Mouse (Mus musculus) CH12.LX (cell line): ENCODE data around the gene Gm47791. TPM values are rescaled to one million over a fixed set of nuclear protein-coding genes. Genes with fewer than 3 reads are reported as not detected.

Experiments used
- DNase-seq: peaks from one replicate; pipeline ENCODE4 v3.0.0-alpha.2; 2013; ENCODE audit errors: extremely low read depth
- H3K27ac ChIP-seq: 2 replicates; pipeline ENCODE4 v1.5.1; 2012; ENCODE audit warnings: low read depth, mild to moderate bottlenecking, control low read depth, moderate library complexity; ENCODE audit not compliant: insufficient read depth
- H3K27me3 ChIP-seq: replicated peaks from 2 replicates; pipeline ENCODE3; 2012; ENCODE audit warnings: inconsistent platforms
- H3K36me3 ChIP-seq, 2 experiments: replicated peaks in 1 of 2; 2 replicates each; pipeline versions ENCODE3 to v1.6.1; 2012; ENCODE audit warnings: inconsistent platforms in 1 of 2, low read length in 1 of 2, mild to moderate bottlenecking in 1 of 2, mixed read lengths in 1 of 2, moderate library complexity in 1 of 2; ENCODE audit not compliant: control insufficient read depth in 1 of 2, insufficient read depth in 1 of 2
- H3K4me1 ChIP-seq, 2 experiments: 2 replicates each; pipeline ENCODE4 v1.6.1; 2012; ENCODE audit warnings: inconsistent platforms in 1 of 2, moderate library complexity in 1 of 2; ENCODE audit not compliant: insufficient read depth in 2 of 2, control insufficient read depth in 1 of 2
- H3K4me2 ChIP-seq: 2 replicates; pipeline ENCODE4 v1.6.1; 2012; ENCODE audit warnings: low read depth, mild to moderate bottlenecking, control low read depth; ENCODE audit not compliant: poor library complexity, insufficient read depth, severe bottlenecking
- H3K4me3 ChIP-seq, 3 experiments: fragments of 150-350 bp in 1 of 3; sonication (generic) in 1 of 3; replicated peaks in 1 of 3; 2 replicates each; pipeline versions ENCODE3 to v1.5.1; 2011 to 2012; ENCODE audit warnings: low read depth in 2 of 3, low read length in 2 of 3, mild to moderate bottlenecking in 2 of 3, moderate library complexity in 2 of 3, control low read depth in 1 of 3, improper control_type of control experiment in 1 of 3, inconsistent platforms in 1 of 3, mixed read lengths in 1 of 3; ENCODE audit not compliant: poor library complexity in 1 of 3
- H3K79me2 ChIP-seq: replicated peaks from 2 replicates; pipeline ENCODE4 v1.6.1; 2012; ENCODE audit warnings: mild to moderate bottlenecking, moderate library complexity; ENCODE audit not compliant: control insufficient read depth, poor library complexity, insufficient read depth, severe bottlenecking; ENCODE audit errors: extremely low read depth
- H3K9ac ChIP-seq: 2 replicates; pipeline ENCODE4 v1.6.1; 2012; ENCODE audit warnings: low read depth, mild to moderate bottlenecking, control low read depth, moderate library complexity; ENCODE audit not compliant: insufficient read depth
- H3K9me3 ChIP-seq: replicated peaks from 2 replicates; pipeline ENCODE3; 2012; ENCODE audit warnings: low read length, inconsistent platforms, mixed read lengths
- BHLHE40 ChIP-seq: IDR thresholded peaks from 2 replicates; pipeline ENCODE4 v1.6.1; 2011; ENCODE audit warnings: mild to moderate bottlenecking, low read depth, low read length, improper control_type of control experiment
- CHD2 ChIP-seq: IDR thresholded peaks from 2 replicates; pipeline ENCODE4 v1.6.1; 2011; ENCODE audit warnings: low read length, improper control_type of control experiment
- CTCF ChIP-seq, 2 experiments: IDR thresholded peaks in 1 of 2; conservative IDR thresholded peaks in 1 of 2; 2 replicates each; pipeline ENCODE4 v1.5.1; 2011 to 2012; ENCODE audit warnings: low read depth in 2 of 2, low read length in 2 of 2, improper control_type of control experiment in 1 of 2, inconsistent platforms in 1 of 2, mild to moderate bottlenecking in 1 of 2, moderate library complexity in 1 of 2
- ELF1 ChIP-seq: IDR thresholded peaks from 2 replicates; pipeline ENCODE4 v1.6.1; 2014; ENCODE audit warnings: low read depth, mild to moderate bottlenecking, inconsistent platforms, low read length, improper control_type of control experiment
- EP300 ChIP-seq: IDR thresholded peaks from 2 replicates; pipeline ENCODE4 v1.6.1; 2011; ENCODE audit warnings: low read length, improper control_type of control experiment
- HCFC1 ChIP-seq: IDR thresholded peaks from 2 replicates; pipeline ENCODE4 v1.6.1; 2012; ENCODE audit warnings: low read depth, mild to moderate bottlenecking, inconsistent platforms, low read length, improper control_type of control experiment
- IRF4 ChIP-seq: IDR thresholded peaks from 2 replicates; pipeline ENCODE4 v1.6.1; 2014; ENCODE audit warnings: low read depth, mild to moderate bottlenecking, inconsistent platforms, low read length, improper control_type of control experiment
- MAFK ChIP-seq: IDR thresholded peaks from 2 replicates; pipeline ENCODE4 v1.6.1; 2011; ENCODE audit warnings: low read length, improper control_type of control experiment; ENCODE audit not compliant: insufficient replicate concordance
- MAX ChIP-seq: IDR thresholded peaks from 2 replicates; pipeline ENCODE4 v1.6.1; 2011; ENCODE audit warnings: low read length, improper control_type of control experiment
- MEF2A ChIP-seq: IDR thresholded peaks from 2 replicates; pipeline ENCODE4 v1.6.1; 2014; ENCODE audit warnings: low read depth, mild to moderate bottlenecking, inconsistent platforms, low read length, improper control_type of control experiment, borderline replicate concordance
- MXI1 ChIP-seq: IDR thresholded peaks from 2 replicates; pipeline ENCODE4 v1.6.1; 2011; ENCODE audit warnings: mild to moderate bottlenecking, low read depth, low read length, improper control_type of control experiment
- MYC ChIP-seq: IDR thresholded peaks from 2 replicates; pipeline ENCODE4 v1.6.1; 2011; ENCODE audit warnings: low read depth, mild to moderate bottlenecking, improper control_type of control experiment, low read length
- POLR2A ChIP-seq: IDR thresholded peaks from 2 replicates; pipeline ENCODE4 v1.6.1; 2011; ENCODE audit warnings: low read depth, mild to moderate bottlenecking, improper control_type of control experiment, low read length
- POLR2AphosphoS2 ChIP-seq: IDR thresholded peaks from 2 replicates; pipeline ENCODE4 v1.6.1; 2011; ENCODE audit warnings: low read depth, low read length, improper control_type of control experiment
- RAD21 ChIP-seq: IDR thresholded peaks from 2 replicates; pipeline ENCODE4 v1.6.1; 2011; ENCODE audit warnings: low read depth, mild to moderate bottlenecking, low read length, improper control_type of control experiment, moderate library complexity
- SMC3 ChIP-seq: IDR thresholded peaks from 2 replicates; pipeline ENCODE4 v1.6.1; 2011; ENCODE audit warnings: low read depth, low read length, improper control_type of control experiment
- TBP ChIP-seq: conservative IDR thresholded peaks from 2 replicates; pipeline ENCODE4 v1.6.1; 2011; ENCODE audit warnings: low read depth, low read length, improper control_type of control experiment
- TCF12 ChIP-seq: IDR thresholded peaks from 2 replicates; pipeline ENCODE4 v1.6.1; 2014; ENCODE audit warnings: low read depth, mild to moderate bottlenecking, inconsistent platforms, low read length, improper control_type of control experiment
- UBTF ChIP-seq: IDR thresholded peaks from 2 replicates; pipeline ENCODE4 v1.6.1; 2012; ENCODE audit warnings: low read depth, mild to moderate bottlenecking, inconsistent platforms, low read length, improper control_type of control experiment, moderate library complexity
- USF1 ChIP-seq: IDR thresholded peaks from 2 replicates; pipeline ENCODE4 v1.6.1; 2014; ENCODE audit warnings: low read depth, mild to moderate bottlenecking, inconsistent platforms, low read length, improper control_type of control experiment
- ZKSCAN1 ChIP-seq: IDR thresholded peaks from 2 replicates; pipeline ENCODE4 v1.6.1; 2012; ENCODE audit warnings: low read depth, inconsistent platforms, low read length, improper control_type of control experiment, borderline replicate concordance
- ZMIZ1 ChIP-seq: IDR thresholded peaks from 2 replicates; pipeline ENCODE4 v1.6.1; 2012; ENCODE audit warnings: low read depth, mild to moderate bottlenecking, inconsistent platforms, low read length, improper control_type of control experiment
- ZNF384 ChIP-seq: IDR thresholded peaks from 2 replicates; pipeline ENCODE4 v1.6.1; 2012; ENCODE audit warnings: low read depth, low read length, improper control_type of control experiment, inconsistent platforms
- dilution Hi-C: fragments of 300-500 bp; cut with MboI; formaldehyde crosslinking; loops from 2 replicates; pipeline ENCODE4 v1.14.3; 2020; ENCODE audit warnings: low sequenced_read_pairs; ENCODE audit not compliant: extremely low pct_unique_long_range_greater_than_20kb, extremely low pct_ligation_motif_present
- in situ Hi-C: fragments of 300-500 bp; cut with MboI; formaldehyde crosslinking; loops from 3 replicates; pipeline ENCODE4 v1.14.3; 2019; ENCODE audit warnings: low sequenced_read_pairs, low pct_ligation_motif_present, low pct_unique_long_range_greater_than_20kb, mixed read lengths
- polyA plus RNA-seq: library from polyadenylated mRNA; unstranded; fragments of >175 nt; gene quantifications from 2 replicates; pipeline ENCODE4 v1.2.1, GENCODE M21; 2012; ENCODE audit warnings: low read depth; ENCODE audit not compliant: insufficient read length
- total RNA-seq, 2 experiments: library from RNA; depleted of rRNA; stranded (reverse); fragments of 300-350 nt in 1 of 2; fragments of >200 nt in 1 of 2; gene quantifications; 2 replicates each; pipeline ENCODE4 v1.2.3; 2012 to 2014

Gm47791 gene
- total and polyA plus RNA-seq, 3 experiments = not detected

- Histone ChIP-seq H3K4me2 (no peak overlapping the region), H3K4me1 (peaks cover 16 to 25% of the 10 kb centered on the region in 2 experiments), H3K9ac (no peak overlapping the region), H3K9me3 (no peaks in the 10 kb centered on the region), H3K27ac (no peak overlapping the region), H3K36me3 (no peaks in the 10 kb centered on the region), H3K79me2 (no peaks in the 10 kb centered on the region), H3K4me3 (no peak overlapping the region), H3K27me3 (no peaks in the 10 kb centered on the region)
- dilution Hi-C loops (no loop called here), in situ Hi-C loops (no loop called here)
- TF ChIP-seq HCFC1 (no peak), MAFK (no peak), MEF2A (no peak), UBTF (no peak), BHLHE40 (no peak), ZNF384 (no peak), IRF4 (no peak), MXI1 (no peak), ZMIZ1 (no peak), MAX (no peak), RAD21 (no peak), ZKSCAN1 (no peak), ELF1 (no peak), POLR2A (no peak), TCF12 (no peak), CTCF (conservative IDR thresholded peaks at IDR 0.05 in 1 of 2, IDR thresholded peaks at IDR 0.05 in 1 of 2; ENCODE audit: low read depth in 2 of 2, low read length in 2 of 2) (no peak), USF1 (no peak), TBP (no peak), SMC3 (no peak)
- DNase-seq = no peak
These were observed 49.1 kb upstream of the Gm47791 start for GRCm38 (mm10) chr1:82820179-82820578.

- no peaks in the 10 kb centered on the region for H3K36me3 ChIP-seq
- H3K79me2 ChIP-seq = no peaks in the 10 kb centered on the region
- no peaks in the 10 kb centered on the region for H3K9me3 ChIP-seq
- H3K27me3 ChIP-seq = no peaks in the 10 kb centered on the region
- peak overlapping the region; percentile 3 for H3K9ac ChIP-seq
- H3K4me3 ChIP-seq = no peak overlapping the region
- dilution Hi-C loops (no loop called here), in situ Hi-C loops (no loop called here)
- H3K4me2 ChIP-seq = peak overlapping the region; percentile 56
- peaks cover 16 to 25% of the 10 kb centered on the region in 2 experiments for H3K4me1 ChIP-seq
- TF ChIP-seq POLR2AphosphoS2 (no peak), IRF4 (0 out of 2 replicates have a peak, but pooled peaks have one; percentile 28), MAX (0 out of 2 replicates have a peak, but pooled peaks have one; percentile 4), CHD2 (0 out of 2 replicates have a peak, but pooled peaks have one; percentile 49), EP300 (0 out of 2 replicates have a peak, but pooled peaks have one; percentile 41), MYC (no peak), BHLHE40 (peak; percentile 81)
- H3K27ac ChIP-seq = no peak overlapping the region; the same call in 1 of the 2 replicates
- DNase-seq = no peak
These were observed 48.3 kb upstream of the Gm47791 start for GRCm38 (mm10) chr1:82819366-82819765.
